Mouse (Mus musculus) embryonic facial prominence, embryonic 14.5 days (tissue): Measurements from ENCODE around the gene Elavl1. TPM values are rescaled to one million over a fixed set of nuclear protein-coding genes. Genes with fewer than 3 reads are reported as not detected.

Experiments
- ATAC-seq: fragments of 200-750 bp; cut with Nextera tagmentation; 2 replicates; pipeline ENCODE4 v1.8.0; 2017; ENCODE audit warnings: low read depth, moderate number of reproducible peaks, moderate TSS enrichment
- DNase-seq: peaks from one replicate; pipeline ENCODE4 v3.0.0-alpha.2; 2015; ENCODE audit warnings: low spot score
- H3K27ac ChIP-seq: fragments of 300-500 bp; sonication (generic); replicated peaks from 2 replicates; pipeline ENCODE4 v1.5.1; 2014; ENCODE audit warnings: low read depth, mild to moderate bottlenecking, low read length, moderate library complexity
- H3K27me3 ChIP-seq: fragments of 300-500 bp; sonication (generic); replicated peaks from 2 replicates; pipeline ENCODE4 v1.6.1; 2014; ENCODE audit warnings: low read length; ENCODE audit not compliant: control insufficient read depth, insufficient read depth
- H3K36me3 ChIP-seq: fragments of 300-500 bp; sonication (generic); 2 replicates; pipeline ENCODE4 v1.6.1; 2014; ENCODE audit warnings: low read length, mixed read lengths; ENCODE audit not compliant: control insufficient read depth, insufficient read depth
- H3K4me1 ChIP-seq: fragments of 300-500 bp; sonication (generic); 2 replicates; pipeline ENCODE4 v1.6.1; 2014; ENCODE audit warnings: antibody characterized with exemption, low read length; ENCODE audit not compliant: control insufficient read depth, insufficient read depth
- H3K4me2 ChIP-seq: fragments of 300-500 bp; sonication (generic); 2 replicates; pipeline ENCODE4 v1.6.1; 2014; ENCODE audit warnings: low read depth, mild to moderate bottlenecking, low read length, moderate library complexity, mixed read lengths
- H3K4me3 ChIP-seq: fragments of 300-500 bp; sonication (generic); 2 replicates; pipeline ENCODE4 v1.5.1; 2014; ENCODE audit warnings: low read depth, mild to moderate bottlenecking, low read length
- H3K9ac ChIP-seq: fragments of 300-500 bp; sonication (generic); 2 replicates; pipeline ENCODE4 v1.6.1; 2014; ENCODE audit warnings: low read depth, mild to moderate bottlenecking, low read length, moderate library complexity, mixed read lengths
- H3K9me3 ChIP-seq: fragments of 300-500 bp; sonication (generic); 2 replicates; pipeline ENCODE4 v1.6.1; 2016; ENCODE audit warnings: low read length; ENCODE audit not compliant: control insufficient read depth
- WGBS: fragments of 180-500 bp; shearing (Covaris S2); extraction: QIAGEN DNeasy Blood & Tissue Kit; methylation state at CpG from one replicate; pipeline ENCODE4 v1.1.7; 2014; 5-methylcytosine and 5-hydroxymethylcytosine counted together
- polyA plus RNA-seq: library from polyadenylated mRNA; unstranded; fragments of >200 nt; fragmentation: Nextera tagmentation; extraction: Ambion mirVana; gene quantifications from 2 replicates; pipeline ENCODE4 v1.2.1, GENCODE M21; 2014

Elavl1 gene
- polyA plus RNA-seq, 1 experiment from 2014 or later: 217 TPM

- Histone ChIP-seq H3K4me1 (peaks cover 18% of the 10 kb centered on the region), H3K9me3 (no peaks in the 10 kb centered on the region), H3K4me2 (peak overlapping the region; percentile 80), H3K27ac (peak overlapping the region; percentile 90; the same call in 1 of the 2 replicates), H3K4me3 (peak overlapping the region; percentile 77), H3K36me3 (peaks cover 54% of the 10 kb centered on the region), H3K27me3 (no peaks in the 10 kb centered on the region), H3K9ac (peak overlapping the region; percentile 86)
- DNase-seq (no peak), ATAC-seq (no peak)
- WGBS: 48% methylated on average over 8 of the region's 8 CpGs
These were observed 73.0 kb downstream of the Elavl1 start for GRCm38 (mm10) chr8:4252116-4252760.

- peak; percentile 79 for DNase-seq
- Histone ChIP-seq H3K4me1 (peaks cover 15% of the 10 kb centered on the region), H3K27ac (no peak overlapping the region), H3K4me2 (no peak overlapping the region), H3K36me3 (peaks cover 53% of the 10 kb centered on the region), H3K4me3 (no peak overlapping the region), H3K9ac (no peak overlapping the region), H3K27me3 (no peaks in the 10 kb centered on the region), H3K9me3 (no peaks in the 10 kb centered on the region)
- WGBS: 29% methylated on average over 24 of the region's 26 CpGs
- no peak for ATAC-seq
These were observed 74.8 kb downstream of the Elavl1 start for GRCm38 (mm10) chr8:4250306-4250970.

- Histone ChIP-seq H3K9ac (peak overlapping the region; percentile 46), H3K4me3 (no peak overlapping the region), H3K27ac (no peak overlapping the region), H3K27me3 (no peaks in the 10 kb centered on the region), H3K36me3 (peaks cover 53% of the 10 kb centered on the region), H3K4me2 (no peak overlapping the region), H3K9me3 (no peaks in the 10 kb centered on the region), H3K4me1 (peaks cover 15% of the 10 kb centered on the region)
- 7% methylated on average over 23 of the region's 29 CpGs for WGBS
- ATAC-seq (no peak), DNase-seq (peak; percentile 31)
These were observed 76.0 kb downstream of the Elavl1 start for GRCm38 (mm10) chr8:4249213-4249612.

GRCm38 (mm10) chr8:4247951-4248540 lies 77.2 kb downstream of the Elavl1 start, which contains the start of gene Tgfbr3l:
Gene Tgfbr3l, plus strand, starts transcription at chr8:4248214.
- Histone ChIP-seq H3K9me3 (no peaks in the 10 kb centered on the region), H3K36me3 (peaks cover 64% of the 10 kb centered on the region), H3K9ac (peak within 1 kb of the TSS; percentile 46), H3K4me2 (no peak within 1 kb of the TSS), H3K4me3 (no peak within 1 kb of the TSS), H3K27ac (no peak within 1 kb of the TSS), H3K27me3 (no peaks in the 10 kb centered on the region), H3K4me1 (peaks cover 10% of the 10 kb centered on the region)
- no peak for ATAC-seq
- WGBS: 82% methylated on average over 15 of the region's 15 CpGs
- no peak for DNase-seq

- Histone ChIP-seq H3K4me1 (peaks cover 5% of the 10 kb centered on the region), H3K27me3 (no peaks in the 10 kb centered on the region), H3K36me3 (peaks cover 70% of the 10 kb centered on the region), H3K9ac (no peak overlapping the region), H3K9me3 (no peaks in the 10 kb centered on the region), H3K4me2 (no peak overlapping the region), H3K4me3 (no peak overlapping the region), H3K27ac (no peak overlapping the region)
- ATAC-seq: no peak
- 92% methylated on average over 8 of the region's 8 CpGs for WGBS
- no peak for DNase-seq
These were observed 78.0 kb downstream of the Elavl1 start for GRCm38 (mm10) chr8:4247241-4247640.

- DNase-seq: no peak
- H3K9ac ChIP-seq: no peak overlapping the region
These were observed 79.5 kb downstream of the Elavl1 start for GRCm38 (mm10) chr8:4245737-4246136.

GRCm38 (mm10) chr8:4245061-4245460 lies 80.2 kb downstream of the Elavl1 start:
- DNase-seq (no peak), ATAC-seq (no peak)
- H3K9me3 ChIP-seq: no peaks in the 10 kb centered on the region
- peaks cover 85% of the 10 kb centered on the region for H3K36me3 ChIP-seq
- H3K9ac ChIP-seq: no peak overlapping the region
- peaks cover 7% of the 10 kb centered on the region for H3K4me1 ChIP-seq
- H3K4me3 ChIP-seq: no peak overlapping the region
- WGBS: 98% methylated on average over 5 of the region's 5 CpGs
- H3K4me2 ChIP-seq: no peak overlapping the region
- H3K27me3 ChIP-seq: no peaks in the 10 kb centered on the region
- H3K27ac ChIP-seq: no peak overlapping the region

More at GRCm38 (mm10) chr8:4245737-4246136, 79.5 kb downstream of the Elavl1 start:
- H3K4me3 ChIP-seq: no peak overlapping the region
- peaks cover 4% of the 10 kb centered on the region for H3K4me1 ChIP-seq
- H3K27me3 ChIP-seq: no peaks in the 10 kb centered on the region
- 87% methylated on average over 11 of the region's 13 CpGs for WGBS
- no peaks in the 10 kb centered on the region for H3K9me3 ChIP-seq
- no peak overlapping the region for H3K27ac ChIP-seq
- no peak overlapping the region for H3K4me2 ChIP-seq
- peaks cover 83% of the 10 kb centered on the region for H3K36me3 ChIP-seq
- ATAC-seq: no peak

- H3K9me3 ChIP-seq: no peaks in the 10 kb centered on the region
- H3K36me3 ChIP-seq: peaks cover 36% of the 10 kb centered on the region
- H3K4me3 ChIP-seq: peak overlapping the region; percentile 61
- DNase-seq (no peak), ATAC-seq (peak; percentile 0; the same call in 1 of the 2 replicates)
- WGBS: 16% methylated on average over 15 of the region's 19 CpGs
- H3K27me3 ChIP-seq: no peaks in the 10 kb centered on the region
- no peak overlapping the region for H3K27ac ChIP-seq
- peak overlapping the region; percentile 83 for H3K9ac ChIP-seq
- peak overlapping the region; percentile 66 for H3K4me2 ChIP-seq
- peaks cover 15% of the 10 kb centered on the region; the same call in 1 of the 2 replicates for H3K4me1 ChIP-seq
These were observed 85.9 kb downstream of the Elavl1 start for GRCm38 (mm10) chr8:4239193-4239890.
